Mouse (Mus musculus) liver, adult 2 months (tissue): ENCODE data around the gene Aifm2.

Experiments
- CTCF ChIP-seq: fragments of 200-500 bp; IDR thresholded peaks from 2 replicates; pipeline ENCODE4 v1.5.1; 2011; ENCODE audit warnings: low read depth, low read length, control low read depth
- POLR2A ChIP-seq: fragments of 200-500 bp; IDR thresholded peaks from 2 replicates; pipeline ENCODE4 v1.6.1; 2011; ENCODE audit warnings: low read length, control low read depth; ENCODE audit not compliant: insufficient read depth; ENCODE audit errors: extremely low read depth

DNA sequence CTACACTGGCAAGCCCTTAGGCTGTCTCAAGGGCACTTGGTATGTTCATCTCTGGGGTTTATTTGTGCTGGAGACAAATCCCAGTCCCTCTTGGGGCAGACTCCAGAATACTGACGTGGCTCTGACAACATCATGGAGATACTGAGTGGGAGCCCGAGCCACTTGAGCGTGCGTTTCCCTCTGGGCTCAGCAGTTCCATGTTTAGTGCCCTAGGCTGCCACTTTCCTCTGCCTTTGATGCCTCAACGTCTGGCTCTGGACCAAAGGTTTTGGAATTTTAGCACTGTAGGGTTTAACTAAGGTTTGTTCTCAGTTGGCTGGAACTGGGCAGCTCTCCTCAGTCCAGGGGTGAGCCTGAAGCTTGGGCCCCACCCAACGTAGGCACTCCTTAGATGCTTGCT, 8.2 kb downstream of the Aifm2 start:
- TF ChIP-seq CTCF (no peak), POLR2A (no peak)
